Mouse (Mus musculus): Measurements from ENCODE around the gene Rora.

The Rora gene

DNA sequence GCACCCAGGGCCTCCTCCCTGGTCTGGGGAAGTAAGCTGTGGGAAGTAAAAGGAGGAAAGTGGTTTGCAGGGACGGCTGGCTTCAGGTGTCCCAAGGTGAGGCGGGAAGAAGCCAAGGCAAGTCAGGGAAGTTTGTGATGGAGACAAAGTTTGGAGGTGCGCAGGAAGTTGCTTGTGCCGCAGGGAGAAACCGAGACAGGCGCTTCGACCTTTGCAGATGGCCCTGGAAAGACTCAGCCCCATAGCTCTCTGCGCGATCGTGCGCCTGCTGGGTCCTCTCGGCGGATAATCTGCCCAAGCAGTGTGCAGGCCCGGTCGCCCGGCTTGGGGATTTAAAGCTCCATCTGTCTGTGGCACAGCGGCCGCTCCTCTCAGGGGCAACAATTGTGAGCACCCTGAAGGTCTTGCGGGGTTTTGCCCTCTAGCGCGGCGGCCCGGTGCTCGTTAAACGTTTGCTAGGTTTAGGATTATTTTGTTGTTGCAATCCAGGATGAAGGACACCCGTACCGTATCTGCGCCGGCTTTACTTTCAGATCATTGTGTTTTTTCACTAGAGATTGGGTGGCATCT lies 637.4 kb downstream of the Rora start:
- CTCF ChIA-PET: interaction anchor here (0.6 kb wide), 2 partner anchors 128 to 789 kb away, joined by 3 read pairs; no protein-coding TSS in a partner anchor

GRCm38 (mm10) chr9:69291451-69291850 lies 637.9 kb downstream of the Rora start:
- CTCF ChIA-PET: no interaction called here

DNA sequence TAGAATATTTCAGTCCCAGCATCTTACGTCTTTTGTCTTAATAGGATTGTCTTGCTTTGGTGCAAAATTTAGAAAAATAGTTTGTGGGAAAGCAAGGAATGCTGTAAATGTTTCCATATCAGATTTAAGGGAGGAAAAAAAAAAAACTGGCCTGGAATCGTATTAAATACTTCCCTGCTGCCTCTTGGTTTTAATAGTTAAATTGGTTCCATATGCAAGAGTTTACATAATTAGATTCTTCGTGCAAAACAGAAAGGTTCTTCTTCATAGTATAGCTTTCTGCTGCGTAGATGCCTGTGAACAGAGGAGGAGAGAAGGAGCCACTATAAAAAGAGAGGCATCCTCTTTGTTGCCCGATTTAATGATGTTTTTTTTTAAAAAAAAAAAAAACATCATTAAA lies 638.8 kb downstream of the Rora start:
- CTCF ChIA-PET: interaction anchor here (0.5 kb wide), 1 partner anchor 365 kb away, joined by 4 read pairs; no protein-coding TSS in a partner anchor

GRCm38 (mm10) chr9:69292776-69293687 lies 639.4 kb downstream of the Rora start:
- CTCF ChIA-PET: interaction anchor here (0.5 kb wide), 1 partner anchor 366 kb away, joined by 4 read pairs; no protein-coding TSS in a partner anchor

- CTCF ChIA-PET: no interaction called here
Observed at GRCm38 (mm10) chr9:69293688-69294074, 640.1 kb downstream of the Rora start.

DNA sequence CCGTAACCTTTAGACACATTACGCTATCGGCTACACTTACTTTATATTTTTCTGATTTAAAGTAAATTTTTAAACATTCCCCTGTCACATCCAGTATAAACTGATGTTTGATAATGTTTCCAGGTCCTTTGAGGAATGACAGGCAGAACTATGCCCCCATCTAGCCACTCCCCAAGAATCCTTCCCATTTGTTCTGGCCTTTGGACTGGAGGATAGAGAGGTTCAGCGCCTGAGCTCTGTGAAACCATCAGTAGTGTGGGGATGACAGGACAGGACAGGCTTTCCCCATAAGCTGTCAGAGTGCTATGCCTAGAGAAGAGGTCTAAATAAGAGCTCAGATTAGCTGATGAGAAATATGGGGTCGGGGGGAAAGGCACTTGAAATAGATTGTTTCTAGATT lies 640.8 kb downstream of the Rora start:
- CTCF ChIA-PET: interaction anchor here (0.5 kb wide), 1 partner anchor 520 kb away, joined by 4 read pairs; no protein-coding TSS in a partner anchor

DNA sequence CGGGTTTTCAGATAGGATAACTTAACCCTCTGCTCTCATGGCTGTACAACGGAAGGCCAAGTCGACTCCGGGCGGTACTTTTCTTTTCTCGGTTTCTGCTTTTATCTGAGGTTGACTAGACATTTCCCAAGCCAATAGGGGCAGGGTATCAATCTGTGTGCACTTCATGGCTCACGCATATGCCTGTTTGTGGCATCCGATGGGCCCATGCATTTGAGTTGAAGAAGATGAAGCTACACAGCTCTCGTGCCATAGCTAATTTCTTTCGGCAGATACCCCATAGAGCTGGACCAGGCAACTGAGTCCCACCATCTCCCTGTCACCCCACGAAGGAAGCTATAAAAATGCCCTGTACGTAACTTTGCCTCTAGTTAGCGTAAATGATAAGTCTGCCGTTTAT lies 641.3 kb downstream of the Rora start:
- CTCF ChIA-PET: interaction anchor here (0.5 kb wide), 1 partner anchor 521 kb away, joined by 4 read pairs; no protein-coding TSS in a partner anchor

GRCm38 (mm10) chr9:69295826-69296225 lies 642.2 kb downstream of the Rora start:
- CTCF ChIA-PET: interaction anchor here (0.6 kb wide), 1 partner anchor 42 kb away, joined by 3 read pairs; no protein-coding TSS in a partner anchor

GRCm38 (mm10) chr9:69296418-69296817 lies 642.8 kb downstream of the Rora start:
- CTCF ChIA-PET: interaction anchor here (0.6 to 0.7 kb wide), 3 partner anchors 42 to 565 kb away, joined by 3 to 4 read pairs (median 3); no protein-coding TSS in a partner anchor

- CTCF ChIA-PET: no interaction called here
Observed at GRCm38 (mm10) chr9:69297766-69298375, 644.3 kb downstream of the Rora start.

DNA sequence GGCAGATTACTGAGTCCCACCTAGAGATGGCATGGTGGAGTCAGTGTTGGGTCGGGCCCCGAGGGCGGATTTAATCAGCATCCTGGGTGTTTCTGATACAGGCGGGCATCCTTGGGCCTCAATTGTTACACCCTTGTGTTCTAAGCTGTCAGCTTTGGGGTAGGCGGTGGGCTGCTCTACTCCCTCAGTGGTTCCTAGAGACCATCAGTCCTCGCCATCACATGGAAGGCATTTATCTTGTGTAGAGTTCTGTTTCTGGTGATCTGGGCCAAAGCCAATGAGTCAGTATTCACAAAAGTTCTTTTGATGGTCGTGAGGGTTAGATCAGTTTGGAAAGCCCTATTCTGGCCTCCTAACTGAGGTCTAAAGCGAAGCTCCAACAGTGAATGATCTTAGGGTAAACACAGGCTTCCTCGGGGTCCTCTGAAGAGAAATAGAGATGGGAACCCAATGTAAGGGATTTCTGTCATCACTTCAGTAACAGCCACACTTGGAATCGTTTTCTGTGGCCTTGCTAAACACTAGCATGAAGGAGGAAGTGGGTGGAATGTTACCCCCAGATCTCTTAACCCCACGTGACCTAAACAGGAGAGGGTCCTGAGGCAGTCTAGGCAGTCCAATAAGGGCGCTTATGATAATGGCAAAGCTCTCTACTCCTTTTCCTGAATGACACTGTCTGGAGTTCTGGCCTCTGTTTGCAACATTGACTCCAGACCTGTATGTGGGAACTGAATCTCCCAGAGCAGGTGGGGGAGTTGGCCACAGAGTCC lies 645.2 kb downstream of the Rora start:
- CTCF ChIA-PET: no interaction called here

DNA sequence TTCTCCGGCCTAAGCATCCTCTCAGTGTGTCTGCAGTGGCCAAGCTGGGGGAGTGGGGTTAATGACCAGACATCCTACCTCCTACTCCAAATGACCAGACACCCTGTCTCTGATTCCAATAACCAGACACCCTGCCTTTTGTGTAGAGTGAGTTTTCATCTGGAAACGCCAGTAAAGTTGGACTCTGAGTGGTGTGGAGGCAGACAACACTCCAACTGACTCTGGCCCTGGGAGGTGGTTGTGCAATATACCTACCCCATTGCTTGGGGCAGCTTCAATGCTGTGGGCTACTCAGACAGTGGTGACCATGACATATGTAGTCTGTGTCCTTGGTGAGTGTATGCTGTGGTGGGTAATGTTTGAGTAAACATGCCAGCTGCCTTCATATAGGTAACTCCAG lies 645.9 kb downstream of the Rora start:
- CTCF ChIA-PET: interaction anchor here (0.7 kb wide), 1 partner anchor 387 kb away, joined by 3 read pairs; no protein-coding TSS in a partner anchor

- CTCF ChIA-PET: no interaction called here
Observed at GRCm38 (mm10) chr9:69300296-69300695, 646.7 kb downstream of the Rora start.

- CTCF ChIA-PET: no interaction called here
Observed at GRCm38 (mm10) chr9:69301445-69301844, 647.9 kb downstream of the Rora start.

- CTCF ChIA-PET: interaction anchor here (0.7 kb wide), 1 partner anchor 369 kb away, joined by 16 read pairs; no protein-coding TSS in a partner anchor
Observed at GRCm38 (mm10) chr9:69301955-69302354, 648.4 kb downstream of the Rora start.

DNA sequence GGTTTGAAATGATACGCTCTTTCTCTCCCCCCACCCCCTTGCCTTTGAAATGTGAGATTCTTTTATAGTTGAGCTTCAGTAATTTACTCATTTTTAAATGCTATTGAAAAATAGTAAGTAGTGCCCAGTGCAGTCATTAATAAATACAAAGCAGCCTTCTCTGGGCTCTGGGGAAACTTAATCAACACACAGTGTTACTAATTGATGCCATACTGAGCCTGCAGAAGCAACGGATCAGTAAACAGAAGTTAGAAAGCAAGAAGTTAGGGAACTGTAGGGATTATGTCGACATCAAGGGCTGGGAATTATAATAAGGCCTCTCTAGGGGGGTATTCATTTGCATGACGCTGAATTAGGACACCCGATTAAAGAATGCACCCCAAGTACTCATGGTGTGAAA lies 649.3 kb downstream of the Rora start:
- CTCF ChIA-PET: interaction anchor here (0.7 kb wide), 1 partner anchor 14 kb away, joined by 4 read pairs; no protein-coding TSS in a partner anchor

GRCm38 (mm10) chr9:69303346-69303944 lies 649.9 kb downstream of the Rora start:
- CTCF ChIA-PET: no interaction called here

DNA sequence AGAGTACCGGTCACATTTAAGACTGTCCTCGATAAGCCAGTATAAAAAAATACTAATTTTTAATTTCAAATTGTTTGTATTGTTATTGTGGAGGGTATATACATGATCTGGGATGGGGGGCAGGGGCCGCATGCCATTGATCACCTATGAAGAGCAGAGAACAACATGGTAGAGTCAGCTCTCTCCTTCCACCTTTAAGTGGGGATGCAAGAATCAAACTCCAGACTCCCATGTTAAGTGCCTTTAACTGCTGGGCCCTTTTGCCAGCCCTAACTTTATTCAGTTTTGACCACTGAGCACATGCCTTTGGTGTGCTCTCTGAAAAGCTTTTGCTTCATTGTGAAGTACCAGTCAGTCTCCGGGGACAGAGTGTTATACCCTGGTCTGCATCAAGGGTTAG lies 650.4 kb downstream of the Rora start:
- CTCF ChIA-PET: no interaction called here

- CTCF ChIA-PET: no interaction called here
Observed at GRCm38 (mm10) chr9:69304492-69304891, 650.9 kb downstream of the Rora start.

GRCm38 (mm10) chr9:69304991-69305390 lies 651.4 kb downstream of the Rora start:
- CTCF ChIA-PET: no interaction called here
